ENCODE assay signal across 10 mouse cellular contexts in the genomic region with DNA sequence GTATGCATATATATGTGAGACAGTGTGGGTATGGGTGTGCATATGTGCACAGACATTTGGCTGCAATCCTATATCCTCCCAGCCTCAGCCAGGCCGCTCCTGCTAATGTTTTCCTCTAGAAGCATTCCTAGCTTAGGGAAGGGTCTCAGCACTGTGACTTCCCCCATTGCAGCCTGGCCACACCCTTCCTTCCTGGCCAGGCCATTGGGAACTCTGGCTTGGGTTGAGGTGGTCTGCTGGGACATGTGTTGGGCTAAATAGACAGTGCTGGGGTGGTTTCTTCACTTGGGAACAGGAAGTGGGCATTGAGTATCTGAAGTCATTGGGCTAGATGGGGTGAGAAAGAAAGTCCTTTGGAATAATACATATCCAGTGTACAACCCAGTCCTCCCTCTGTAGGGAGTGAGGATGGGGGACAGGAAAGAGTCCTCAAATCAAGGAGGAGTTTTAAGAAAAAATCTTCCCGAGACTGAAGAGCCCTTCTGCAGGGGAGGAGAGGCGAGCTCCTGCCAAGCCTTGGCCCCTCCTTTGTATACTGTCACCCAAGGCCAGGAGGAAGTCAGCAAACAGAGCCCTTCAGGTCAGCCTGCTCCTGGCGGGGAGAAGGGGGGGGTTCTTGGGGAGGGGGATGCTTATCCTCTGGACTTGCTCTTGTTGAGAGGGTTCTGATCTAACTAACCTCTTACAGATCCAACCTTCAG.
A peak's percentile ranks its signal among the peaks of the same experiment; 100 is the strongest.
DNase-seq lines count a peak whose midpoint lies in the region; ATAC-seq and TF ChIP-seq lines count a peak whose summit lies in the region.
"Had no signal": no experiment of that assay in that cellular context is flagged by ENCODE, and none has a peak within 500 bp of the region (broad histone marks: within the 10 kb centered on the region; RNA-seq: fewer than 3 reads in every experiment).

No protein-coding gene starts in this region.

- no peak for TF ChIP-seq CTCF in kidney, postnatal 0 days (IDR thresholded peaks at IDR 0.05; ENCODE audit: low read depth)

- no peak overlapping the region for H3K9ac ChIP-seq in kidney, postnatal 0 days (ENCODE audit: low read depth, low read length)
- H3K9ac ChIP-seq in embryonic facial prominence, embryonic 15.5 days = no peak overlapping the region
- H3K9ac ChIP-seq in liver, embryonic 11.5 days (ENCODE audit: low read depth, low read length) = no peak overlapping the region
- H3K9ac ChIP-seq: liver, embryonic 15.5 days had no signal

- DNase-seq in heart, embryonic 10.5 days (ENCODE audit: low spot score) = no peak
- DNase-seq in heart, adult 18-20 months = no peak
- DNase-seq in kidney, postnatal 0 days (ENCODE audit: low spot score) = peak; percentile 64
- DNase-seq in kidney, adult 8-10 months = no peak
- DNase-seq in lung, postnatal 10 days = peak; percentile 66
- no peak for DNase-seq in liver, embryonic 11.5 days (ENCODE audit: low spot score)
- no peak for DNase-seq in cerebellum, adult 11 months
- DNase-seq: thymus, postnatal 36 days had no signal

- H3K4me2 ChIP-seq in kidney, postnatal 0 days (ENCODE audit: low read length) = no peak overlapping the region; the same call in 1 of the 2 replicates
- H3K4me2 ChIP-seq in embryonic facial prominence, embryonic 15.5 days (replicated peaks) = no peak overlapping the region
- H3K4me2 ChIP-seq in liver, embryonic 11.5 days = no peak overlapping the region
- H3K4me2 ChIP-seq: liver, embryonic 15.5 days had no signal

- WGBS in heart, embryonic 10.5 days = 43% methylated on average over 4 of the region's 4 CpGs
- 18% methylated on average over 4 of the region's 4 CpGs for WGBS in kidney, postnatal 0 days
- 42% methylated on average over 4 of the region's 4 CpGs for WGBS in embryonic facial prominence, embryonic 15.5 days
- WGBS in liver, embryonic 11.5 days = 22% methylated on average over 4 of the region's 4 CpGs

- no peaks in the 10 kb centered on the region for H3K9me3 ChIP-seq in heart, embryonic 10.5 days
- no peaks in the 10 kb centered on the region for H3K9me3 ChIP-seq in kidney, postnatal 0 days (replicated peaks; ENCODE audit: low read length)
- no peaks in the 10 kb centered on the region for H3K9me3 ChIP-seq in embryonic facial prominence, embryonic 15.5 days (replicated peaks)
- no peaks in the 10 kb centered on the region for H3K9me3 ChIP-seq in liver, embryonic 11.5 days (ENCODE audit: control insufficient read depth, low read length)
- H3K9me3 ChIP-seq: liver, embryonic 15.5 days had no signal

- H3K27ac ChIP-seq in heart, embryonic 10.5 days = peak overlapping the region; percentile 56
- H3K27ac ChIP-seq in kidney, postnatal 0 days = peak overlapping the region; percentile 25; the same call in 1 of the 2 replicates
- H3K27ac ChIP-seq in embryonic facial prominence, embryonic 15.5 days (replicated peaks) = peak overlapping the region; percentile 51; the same call in 1 of the 2 replicates
- H3K27ac ChIP-seq in liver, embryonic 11.5 days (ENCODE audit: low read depth, low read length) = no peak overlapping the region
- H3K27ac ChIP-seq: liver, embryonic 15.5 days had no signal

- no peak overlapping the region for H3K4me3 ChIP-seq in heart, embryonic 10.5 days
- H3K4me3 ChIP-seq in kidney, postnatal 0 days (replicated peaks; ENCODE audit: low read depth, low read length) = no peak overlapping the region
- no peak overlapping the region for H3K4me3 ChIP-seq in embryonic facial prominence, embryonic 15.5 days (replicated peaks)
- H3K4me3 ChIP-seq in liver, embryonic 11.5 days (ENCODE audit: low read depth, low read length) = no peak overlapping the region
- H3K4me3 ChIP-seq: liver, embryonic 15.5 days had no signal

- ATAC-seq in kidney, postnatal 0 days (replicated peaks; ENCODE audit: low FRiP score, low read depth) = no peak
- ATAC-seq in embryonic facial prominence, embryonic 15.5 days (ENCODE audit: insufficient number of reproducible peaks, low FRiP score, low TSS enrichment, low read depth) = no peak
- ATAC-seq in liver, embryonic 11.5 days (replicated peaks; ENCODE audit: low FRiP score) = no peak

- H3K36me3 ChIP-seq in heart, embryonic 10.5 days = 0 out of 2 replicates have a peak, but pooled peaks cover 2% of the 10 kb centered on the region
- H3K36me3 ChIP-seq in kidney, postnatal 0 days (ENCODE audit: insufficient read depth, low read length) = no peaks in the 10 kb centered on the region
- H3K36me3 ChIP-seq in embryonic facial prominence, embryonic 15.5 days = no peaks in the 10 kb centered on the region
- H3K36me3 ChIP-seq in liver, embryonic 11.5 days (ENCODE audit: control insufficient read depth, insufficient read depth, low read length) = no peaks in the 10 kb centered on the region
- H3K36me3 ChIP-seq: liver, embryonic 15.5 days had no signal

- peaks cover 69% of the 10 kb centered on the region for H3K4me1 ChIP-seq in heart, embryonic 10.5 days
- H3K4me1 ChIP-seq in kidney, postnatal 0 days (replicated peaks; ENCODE audit: insufficient read depth, low read length) = peaks cover 20% of the 10 kb centered on the region
- H3K4me1 ChIP-seq in embryonic facial prominence, embryonic 15.5 days = peaks cover 52% of the 10 kb centered on the region
- peaks cover 10% of the 10 kb centered on the region; the same call in 1 of the 2 replicates for H3K4me1 ChIP-seq in liver, embryonic 11.5 days (replicated peaks; ENCODE audit: control insufficient read depth, insufficient read depth, low read length)
- H3K4me1 ChIP-seq: liver, embryonic 15.5 days had no signal

- H3K27me3 ChIP-seq in heart, embryonic 10.5 days (ENCODE audit: insufficient read depth, poor library complexity, severe bottlenecking) = 0 out of 2 replicates have a peak, but pooled peaks cover 6% of the 10 kb centered on the region
- no peaks in the 10 kb centered on the region for H3K27me3 ChIP-seq in kidney, postnatal 0 days (ENCODE audit: insufficient read depth, low read length)
- H3K27me3 ChIP-seq in embryonic facial prominence, embryonic 15.5 days = no peaks in the 10 kb centered on the region
- H3K27me3 ChIP-seq in liver, embryonic 11.5 days (replicated peaks; ENCODE audit: control insufficient read depth, insufficient read depth, low read length) = no peaks in the 10 kb centered on the region
- H3K27me3 ChIP-seq: liver, embryonic 15.5 days had no signal

Comparison
In these comparisons a context has a peak if more than half of its experiments do, and no peak if none do; other contexts are left out.
1. DNase-seq: peak in kidney, postnatal 0 days (single experiment) and lung, postnatal 10 days (single experiment); none in heart, embryonic 10.5 days (single experiment), heart, adult 18-20 months (0 of 2), kidney, adult 8-10 months (0 of 2), liver, embryonic 11.5 days (single experiment) and cerebellum, adult 11 months (single experiment).